Mouse (Mus musculus) cerebellum, postnatal 36 days (tissue): ENCODE data around the gene Hmbs.
"Not testable (repeated sequence)": the region's sequence is repeated elsewhere in the genome, so short reads cannot be mapped to it uniquely, and the experiment has no call there.

ENCODE experiments used
- DNase-seq, 2 experiments: peaks; one replicate each; pipeline ENCODE4 v3.0.0; 2021 to 2022; ENCODE audit warnings: mixed read lengths in 2 of 2

Gene Hmbs

GRCm38 (mm10) chr9:44320799-44321133, 23.3 kb downstream of the Hmbs start:
- DNase-seq = no peak

DNA sequence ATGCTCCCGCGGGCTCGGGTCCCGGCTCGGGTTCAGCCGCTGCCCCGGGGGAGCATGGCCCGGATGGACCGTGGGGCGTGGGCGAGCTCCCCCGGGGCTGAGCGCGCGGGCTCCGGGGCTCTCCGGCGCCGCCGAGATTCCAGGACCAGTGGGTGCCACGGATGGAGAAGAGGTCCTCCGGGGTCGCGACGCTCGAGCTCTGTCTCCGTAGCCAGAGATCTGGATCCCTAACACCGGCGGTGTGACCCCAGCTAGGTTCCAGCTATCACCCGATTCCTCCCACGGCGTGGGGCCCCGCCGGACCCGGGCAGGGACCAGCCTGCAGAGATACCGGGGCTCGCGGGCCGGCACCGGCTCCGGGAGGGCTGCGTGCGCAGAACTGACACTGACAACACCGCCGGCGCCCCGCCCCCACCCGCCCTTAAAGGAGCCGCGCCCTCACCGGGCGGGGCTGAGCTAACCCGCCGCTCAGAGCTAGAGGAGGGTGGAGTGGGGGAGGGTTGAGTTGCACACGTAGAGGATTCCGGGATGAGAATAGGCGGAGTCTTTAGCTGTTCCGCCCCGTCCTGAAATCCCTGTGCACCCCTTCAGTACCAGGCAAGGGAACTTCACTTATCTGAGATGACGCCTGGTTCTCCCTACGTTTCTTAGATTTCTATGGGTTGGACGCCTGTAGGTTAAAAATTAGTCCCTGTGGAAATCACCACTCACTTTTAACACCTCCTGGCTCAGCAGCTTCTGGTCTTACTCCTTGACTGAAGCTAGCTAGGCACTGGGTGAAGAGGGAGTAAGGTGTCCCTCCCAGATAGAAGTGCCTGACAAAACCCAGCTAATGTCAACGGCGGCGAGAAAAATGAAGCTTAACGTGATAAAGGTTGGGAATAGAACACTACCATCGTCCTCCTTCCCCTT, 23.9 kb downstream of the Hmbs start, which contains the start of gene C2cd2l:
Gene C2cd2l, minus strand, starts transcription at position 399 of the 912 bp plus-strand sequence.
- DNase-seq = peak; percentile 85 to 91

DNA sequence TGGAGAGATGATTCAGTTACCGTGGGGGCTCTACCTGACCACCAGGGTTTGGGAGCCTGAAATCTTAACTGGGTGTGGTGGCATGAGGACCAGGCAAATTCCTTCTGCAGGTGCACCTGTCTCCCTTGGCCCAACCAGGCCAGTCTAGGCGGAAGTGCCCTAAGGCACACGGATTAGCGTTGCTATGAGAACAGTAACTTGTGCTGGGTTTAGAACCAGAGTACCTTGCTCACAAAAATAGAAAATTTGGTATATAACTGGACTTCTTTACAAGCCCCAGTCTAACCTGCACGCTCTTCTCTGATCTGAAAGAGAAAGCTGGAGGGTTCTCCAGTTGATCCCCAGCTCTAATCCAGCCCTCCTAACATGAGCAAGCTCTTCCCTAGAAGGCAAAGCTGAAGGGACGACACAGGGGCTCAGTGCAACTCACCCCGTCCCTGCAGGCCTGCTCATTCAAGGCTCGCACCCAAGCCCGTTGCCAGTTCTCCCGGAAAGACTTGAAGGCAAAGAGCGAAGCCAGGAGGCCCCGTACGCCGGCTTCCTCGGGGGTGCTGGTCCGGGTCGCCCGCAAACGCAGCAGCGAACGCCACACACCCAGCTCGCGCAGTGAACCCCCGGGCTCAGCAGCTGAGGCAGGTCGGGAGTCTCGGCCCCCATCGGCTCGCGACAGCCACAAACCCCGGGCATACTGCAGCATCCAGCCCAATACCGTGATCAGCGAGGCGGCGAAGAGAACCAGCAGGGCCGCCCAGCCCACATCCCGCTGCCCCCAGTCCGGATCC, 24.7 kb downstream of the Hmbs start:
- peak in 1 of 2 experiments; percentile 43 for DNase-seq

DNA sequence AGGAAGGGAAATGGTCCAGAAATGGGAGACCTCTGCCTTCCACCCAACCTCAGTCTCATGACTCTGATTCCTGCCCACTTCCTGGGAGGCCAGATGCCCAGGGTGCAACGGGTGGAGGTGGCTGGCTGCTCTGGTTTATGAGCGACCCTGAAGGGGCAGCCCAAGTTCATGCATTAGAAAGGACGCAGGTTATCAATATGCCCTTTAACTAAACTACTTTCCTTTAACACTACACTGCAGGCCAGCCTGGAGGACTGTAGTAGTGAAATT, 25.3 kb downstream of the Hmbs start:
- no peak for DNase-seq

- no peak for DNase-seq
These were observed 25.8 kb downstream of the Hmbs start for GRCm38 (mm10) chr9:44318076-44318825.

- DNase-seq = no peak
These were observed 26.6 kb downstream of the Hmbs start for GRCm38 (mm10) chr9:44317452-44317851.

- DNase-seq = no peak
These were observed 29.1 kb downstream of the Hmbs start for GRCm38 (mm10) chr9:44314910-44315309.

GRCm38 (mm10) chr9:44314257-44314547, 29.8 kb downstream of the Hmbs start:
- DNase-seq = no peak

- DNase-seq = peak; percentile 48 to 64
These were observed 30.4 kb downstream of the Hmbs start for GRCm38 (mm10) chr9:44313476-44314256.

GRCm38 (mm10) chr9:44311136-44312134, 32.6 kb downstream of the Hmbs start:
- DNase-seq = no peak

DNA sequence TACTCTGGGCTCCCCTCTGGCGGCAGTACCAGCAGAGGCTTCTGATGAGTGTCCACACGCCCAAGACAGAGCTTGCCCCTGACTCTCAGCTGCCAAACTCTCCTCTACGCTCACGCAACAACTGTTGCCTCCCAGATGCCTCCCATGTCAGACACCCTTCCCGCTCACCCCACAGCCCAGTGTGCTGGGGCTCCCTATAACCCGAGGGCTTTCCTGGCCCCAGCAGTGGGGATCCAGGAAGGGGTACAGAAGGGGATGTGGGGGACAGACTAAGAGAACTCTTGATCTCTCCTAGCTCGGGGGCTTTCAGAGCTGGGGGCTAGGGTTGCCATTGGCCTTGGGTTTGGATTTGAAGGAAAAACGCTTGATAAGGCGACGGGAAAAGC, 33.3 kb downstream of the Hmbs start:
- no peak for DNase-seq

GRCm38 (mm10) chr9:44309756-44310155, 34.3 kb downstream of the Hmbs start:
- no peak for DNase-seq

DNA sequence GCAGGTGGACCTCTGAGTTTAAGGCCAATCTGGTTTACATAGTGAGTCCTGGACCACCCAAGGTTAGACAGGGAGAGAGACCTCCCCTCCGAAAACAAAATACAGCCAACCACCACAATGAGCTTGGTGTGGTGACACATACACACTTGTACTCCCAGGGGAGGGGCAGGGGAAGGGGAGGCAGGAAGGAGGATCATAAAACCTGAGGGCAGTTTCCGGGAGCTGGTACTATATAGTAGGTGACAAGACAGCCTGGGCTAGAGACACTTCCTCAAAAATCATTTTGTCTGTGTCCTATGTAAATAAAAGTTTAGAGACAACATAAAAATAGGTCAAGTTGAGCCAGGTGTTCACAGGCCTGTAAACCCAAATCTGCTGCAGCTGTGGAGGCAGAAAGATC, 36.8 kb downstream of the Hmbs start:
- DNase-seq = no peak

DNA sequence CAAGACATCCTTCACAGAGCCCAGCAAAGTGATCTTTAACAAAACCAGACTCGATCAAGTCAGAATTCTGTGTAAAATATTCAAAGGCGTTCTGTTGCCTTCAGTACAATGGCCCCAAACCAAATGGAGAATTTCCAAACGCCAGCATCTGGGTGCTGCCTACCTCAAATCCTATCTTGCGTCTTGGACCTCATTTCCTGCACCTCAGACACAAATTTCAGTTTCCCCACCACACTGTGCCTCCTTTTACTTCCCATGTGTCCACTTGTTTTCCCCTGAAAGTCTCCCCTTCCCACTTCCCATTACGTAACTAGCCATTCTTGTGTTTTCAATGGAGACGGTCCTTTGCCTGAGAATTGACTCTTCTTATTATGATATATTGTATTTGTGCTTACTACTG, 37.5 kb downstream of the Hmbs start:
- DNase-seq = no peak

- peak; percentile 97 for DNase-seq
These were observed 38.5 kb downstream of the Hmbs start, which contains the start of gene Hinfp for GRCm38 (mm10) chr9:44305466-44306079. Gene Hinfp (minus strand): TSS chr9:44305671.

DNA sequence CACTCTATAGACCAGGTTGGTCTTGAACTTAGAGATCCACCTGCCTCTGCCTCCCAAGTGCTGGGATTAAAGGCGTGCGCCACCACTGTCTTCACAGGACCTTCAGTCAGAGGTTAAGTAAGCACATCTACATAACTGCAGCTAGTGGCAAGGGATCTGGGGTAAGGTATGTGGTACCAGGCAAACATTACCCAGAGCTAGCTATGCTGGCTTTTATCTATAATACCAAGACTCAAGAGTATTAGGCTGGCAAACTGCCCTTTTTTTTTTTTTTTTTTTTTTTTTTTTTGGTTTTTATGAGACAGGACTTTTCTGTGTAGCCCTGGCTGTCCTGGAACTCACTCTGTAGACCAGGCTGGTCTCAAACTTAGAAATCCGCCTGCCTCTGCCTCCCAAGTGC, 44.0 kb downstream of the Hmbs start:
- not testable (repeated sequence) for DNase-seq

GRCm38 (mm10) chr9:44292490-44292889, 51.5 kb downstream of the Hmbs start:
- DNase-seq = peak; percentile 57 to 60

DNA sequence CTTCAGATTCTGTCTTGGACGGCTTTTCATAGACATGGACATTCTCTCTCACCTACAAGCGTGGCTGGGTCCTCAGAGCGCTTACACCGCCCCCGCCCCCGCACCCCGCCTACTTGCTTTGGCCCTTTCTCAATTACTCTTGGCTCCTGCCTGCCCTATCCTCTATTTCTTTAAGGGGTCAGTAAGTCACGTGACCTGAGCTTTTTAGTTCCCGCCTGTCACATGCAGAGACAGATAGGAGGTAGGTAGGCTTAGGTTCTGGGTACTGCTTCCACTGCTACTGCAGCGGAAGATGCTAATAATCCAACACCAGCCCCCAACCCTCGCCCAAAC, 55.1 kb downstream of the Hmbs start:
- DNase-seq = peak in 1 of 2 experiments; percentile 34

GRCm38 (mm10) chr9:44288076-44288958, 55.7 kb downstream of the Hmbs start, which contains the start of gene Abcg4:
Gene Abcg4 (minus strand): TSS chr9:44288615.
- peak; percentile 65 to 69 for DNase-seq
